Mouse (Mus musculus) cerebellum, adult 2 months (tissue): Measurements from ENCODE around the gene Rdh16f1.

Experiments used
- CTCF ChIP-seq: fragments of 200-500 bp; IDR thresholded peaks from 2 replicates; pipeline ENCODE4 v1.5.1; 2011; ENCODE audit warnings: low read depth, mild to moderate bottlenecking, control low read depth, low read length, moderate library complexity, borderline replicate concordance; ENCODE audit not compliant: insufficient read depth
- POLR2A ChIP-seq: fragments of 200-500 bp; IDR thresholded peaks from 2 replicates; pipeline ENCODE4 v1.6.1; 2011; ENCODE audit warnings: low read length, control low read depth, borderline replicate concordance; ENCODE audit not compliant: insufficient read depth

GRCm38 (mm10) chr10:127755770-127756468 is 3.7 kb upstream of the Rdh16f1 start:
- TF ChIP-seq POLR2A, result no peak
- TF ChIP-seq CTCF, result no peak
